Mouse (Mus musculus) kidney, adult 2 months (tissue): ENCODE data around the gene Zfp579.

Experiments
- CTCF ChIP-seq: fragments of 200-500 bp; conservative IDR thresholded peaks from 2 replicates; pipeline ENCODE4 v1.5.1; 2011; ENCODE audit warnings: low read depth, mild to moderate bottlenecking, control low read depth, low read length, moderate library complexity, mixed read lengths; ENCODE audit not compliant: insufficient read depth, insufficient read length
- POLR2A ChIP-seq: fragments of 200-500 bp; IDR thresholded peaks from one replicate; pipeline ENCODE4 v1.6.1; 2011; ENCODE audit warnings: low read depth, low read length, control low read depth

GRCm38 (mm10) chr7:5031496-5031895 lies 35.5 kb upstream of the Zfp579 start:
- TF ChIP-seq POLR2A, result no peak
- TF ChIP-seq CTCF, result no peak
